Mouse (Mus musculus): ENCODE results near the gene Eif2b3. TPM values are rescaled to one million over a fixed set of nuclear protein-coding genes. Genes with fewer than 3 reads are reported as not detected.

The Eif2b3 gene
- total and polyA plus RNA-seq, 2 experiments from 2014 or later: 20.7 to 57.5 TPM

DNA sequence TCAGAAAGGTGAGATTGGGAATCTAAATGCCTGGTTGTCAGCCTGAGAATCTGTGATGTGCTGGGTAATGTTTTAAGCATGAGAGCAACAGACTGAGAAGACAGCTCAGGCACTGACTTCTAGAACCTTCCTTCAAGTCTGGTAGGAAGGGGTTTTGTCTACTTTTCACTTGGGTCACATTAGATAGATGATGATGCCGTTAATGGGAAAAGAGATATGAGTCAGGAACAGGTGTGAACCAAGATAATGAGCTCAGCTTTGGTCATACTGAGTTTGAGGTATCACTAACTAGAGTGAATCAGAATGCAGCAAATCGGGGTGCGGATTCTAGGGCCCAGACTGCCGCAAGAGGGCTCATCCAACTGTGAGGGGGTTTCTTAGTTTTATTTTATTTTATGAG lies 4.3 kb downstream of the Eif2b3 start:
- H3K9ac ChIP-seq (replicated peaks; ENCODE audit: low read length, poor library complexity, severe bottlenecking): no peak overlapping the region
- H3K4me2 ChIP-seq (ENCODE audit: low read depth, low read length, poor library complexity, severe bottlenecking): no peak overlapping the region
- ATAC-seq (ENCODE audit: low FRiP score) (no peak), DNase-seq (ENCODE audit: low spot score) (no peak)
- no peak for TF ChIP-seq CTCF (IDR thresholded peaks at IDR 0.05)
- no peaks in the 10 kb centered on the region for H3K9me3 ChIP-seq (ENCODE audit: low read length)
- no peak overlapping the region for H3K27ac ChIP-seq (ENCODE audit: low read depth, low read length)
- H3K4me3 ChIP-seq (ENCODE audit: low read depth, low read length): no peak overlapping the region
- 98% methylated on average over 4 of the region's 4 CpGs for WGBS
- H3K36me3 ChIP-seq (ENCODE audit: insufficient read depth, low read length): peaks cover 15% of the 10 kb centered on the region
- 0 out of 2 replicates have a peak, but pooled peaks cover 7% of the 10 kb centered on the region for H3K4me1 ChIP-seq (ENCODE audit: insufficient read depth, low read length)
- no peaks in the 10 kb centered on the region for H3K27me3 ChIP-seq (ENCODE audit: insufficient read depth, low read length)

DNA sequence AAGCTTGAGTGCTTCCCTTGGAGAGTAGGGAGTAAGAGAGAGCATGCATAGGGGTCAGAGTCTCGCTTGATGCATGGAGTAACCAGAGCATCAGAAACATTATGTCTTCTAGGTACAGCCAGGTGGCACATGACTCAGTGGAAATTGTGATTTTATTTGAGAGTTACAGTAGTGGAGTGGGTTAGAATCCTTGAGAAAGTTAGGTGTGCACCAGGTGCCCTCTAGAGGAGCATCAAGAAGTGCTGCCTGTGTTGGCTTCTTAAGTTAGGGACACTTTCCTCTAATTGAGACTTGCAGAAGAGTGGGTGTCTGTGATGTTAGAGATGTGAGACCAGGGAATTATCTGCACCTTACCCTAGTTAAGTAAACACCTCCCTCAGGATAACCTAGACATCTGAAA lies 11.9 kb downstream of the Eif2b3 start:
- Histone ChIP-seq H3K4me2 (ENCODE audit: low read depth, low read length, poor library complexity, severe bottlenecking) (no peak overlapping the region), H3K4me3 (ENCODE audit: low read depth, low read length) (no peak overlapping the region), H3K27me3 (ENCODE audit: insufficient read depth, low read length) (no peaks in the 10 kb centered on the region), H3K9me3 (ENCODE audit: low read length) (no peaks in the 10 kb centered on the region), H3K4me1 (ENCODE audit: insufficient read depth, low read length) (no peaks in the 10 kb centered on the region), H3K36me3 (ENCODE audit: insufficient read depth, low read length) (peaks cover 8% of the 10 kb centered on the region), H3K9ac (replicated peaks; ENCODE audit: low read length, poor library complexity, severe bottlenecking) (no peak overlapping the region), H3K27ac (ENCODE audit: low read depth, low read length) (no peak overlapping the region)
- peak; percentile 48 for TF ChIP-seq CTCF (IDR thresholded peaks at IDR 0.05)
- DNase-seq (ENCODE audit: low spot score) (peak; percentile 9), ATAC-seq (ENCODE audit: low FRiP score) (no peak)
- WGBS: 100% methylated on average over 1 of the region's 1 CpGs

DNA sequence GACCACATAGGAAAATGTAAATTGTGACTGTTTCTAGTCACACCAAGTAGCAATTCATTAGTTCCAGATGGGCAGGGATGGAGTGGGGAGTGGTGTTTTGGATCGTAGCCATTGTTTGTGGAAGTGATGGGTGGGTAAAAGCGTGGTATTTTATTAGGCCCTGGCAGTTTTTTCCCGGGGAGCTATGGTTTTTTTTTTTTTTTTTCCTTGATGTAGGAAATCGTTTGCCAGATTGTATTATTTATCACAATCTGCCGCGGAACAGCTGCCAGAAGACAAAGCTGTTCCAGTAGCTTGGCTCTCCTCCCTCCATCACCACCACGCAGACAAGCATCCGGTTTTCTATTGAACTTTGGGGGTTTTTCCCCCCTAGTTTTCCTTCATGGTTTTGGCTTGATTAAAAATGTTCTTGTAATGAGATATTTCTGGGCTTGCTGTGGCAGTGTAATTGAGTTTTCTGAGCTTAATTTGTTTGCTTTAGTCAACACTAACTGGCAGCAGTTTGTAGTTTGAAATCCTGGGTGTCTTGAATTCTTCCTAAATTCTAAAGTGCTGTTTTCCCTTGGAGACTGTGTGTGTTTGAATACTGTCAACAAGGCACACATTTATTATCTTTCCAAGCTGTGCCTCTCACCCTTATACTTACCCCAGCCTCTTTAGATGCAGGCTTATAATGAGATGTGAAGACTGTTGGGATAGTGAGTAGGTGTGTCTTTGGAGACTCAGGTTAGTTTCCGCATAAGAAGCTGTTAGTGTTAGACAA lies 20.9 kb downstream of the Eif2b3 start:
- Histone ChIP-seq H3K4me2 (ENCODE audit: low read depth, low read length, poor library complexity, severe bottlenecking) (no peak overlapping the region), H3K9ac (replicated peaks; ENCODE audit: low read length, poor library complexity, severe bottlenecking) (no peak overlapping the region), H3K36me3 (ENCODE audit: insufficient read depth, low read length) (peaks cover 2% of the 10 kb centered on the region; the same call in 1 of the 2 replicates), H3K27me3 (ENCODE audit: insufficient read depth, low read length) (no peaks in the 10 kb centered on the region), H3K27ac (ENCODE audit: low read depth, low read length) (no peak overlapping the region), H3K9me3 (ENCODE audit: low read length) (no peaks in the 10 kb centered on the region), H3K4me3 (ENCODE audit: low read depth, low read length) (no peak overlapping the region), H3K4me1 (ENCODE audit: insufficient read depth, low read length) (no peaks in the 10 kb centered on the region)
- ATAC-seq (ENCODE audit: low FRiP score) (no peak), DNase-seq (ENCODE audit: low spot score) (peak; percentile 75)
- WGBS: 24% methylated on average over 9 of the region's 9 CpGs
- TF ChIP-seq CTCF (IDR thresholded peaks at IDR 0.05): no peak

DNA sequence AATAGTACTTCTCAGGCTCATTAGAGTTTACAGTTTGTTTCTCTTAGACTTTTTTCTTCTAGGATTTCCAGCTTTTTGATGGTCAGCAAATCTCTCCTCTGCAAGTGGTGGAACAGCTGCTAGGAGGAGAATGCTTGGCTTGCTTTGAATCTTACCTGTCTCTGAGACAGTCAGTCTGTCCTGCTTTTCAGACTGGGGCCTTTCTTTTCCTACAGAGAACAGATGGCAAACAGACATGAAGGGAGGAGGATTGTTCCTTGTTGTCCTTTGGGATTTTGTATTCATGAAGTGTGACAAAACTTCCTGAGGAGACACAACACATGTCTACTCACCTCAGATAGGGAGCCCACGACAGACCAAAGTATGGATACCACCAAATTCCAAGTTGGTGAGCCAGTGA lies 21.6 kb downstream of the Eif2b3 start:
- ATAC-seq (ENCODE audit: low FRiP score) (no peak), DNase-seq (ENCODE audit: low spot score) (peak; percentile 4)
- no peak overlapping the region for H3K9ac ChIP-seq (replicated peaks; ENCODE audit: low read length, poor library complexity, severe bottlenecking)

DNA sequence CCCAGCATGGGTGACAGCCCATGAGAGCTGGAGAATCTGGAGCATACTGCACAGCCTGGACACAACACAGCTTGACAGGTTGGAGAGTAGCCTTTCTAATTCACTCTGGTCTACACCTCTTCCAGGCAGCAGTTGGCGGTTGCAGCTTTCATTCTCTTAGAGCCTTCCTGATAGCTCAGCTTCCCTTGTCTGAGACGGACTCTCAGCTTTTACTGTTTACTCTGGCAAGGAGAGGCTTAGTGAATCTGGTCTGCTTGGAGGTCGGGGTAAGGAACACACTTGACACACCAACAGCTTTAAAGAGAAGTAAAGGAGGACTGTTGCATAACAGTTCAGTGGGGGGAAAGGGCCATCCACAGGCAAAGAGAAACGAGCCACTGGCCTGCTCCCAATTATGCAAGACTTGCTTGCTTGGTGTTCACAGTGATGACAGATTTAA lies 22.1 kb downstream of the Eif2b3 start:
- Histone ChIP-seq H3K9ac (replicated peaks; ENCODE audit: low read length, poor library complexity, severe bottlenecking) (no peak overlapping the region), H3K27ac (ENCODE audit: low read depth, low read length) (no peak overlapping the region), H3K4me1 (ENCODE audit: insufficient read depth, low read length) (no peaks in the 10 kb centered on the region), H3K4me3 (ENCODE audit: low read depth, low read length) (no peak overlapping the region), H3K27me3 (ENCODE audit: insufficient read depth, low read length) (no peaks in the 10 kb centered on the region), H3K4me2 (ENCODE audit: low read depth, low read length, poor library complexity, severe bottlenecking) (no peak overlapping the region), H3K9me3 (ENCODE audit: low read length) (no peaks in the 10 kb centered on the region), H3K36me3 (ENCODE audit: insufficient read depth, low read length) (no peaks in the 10 kb centered on the region)
- TF ChIP-seq CTCF (IDR thresholded peaks at IDR 0.05): no peak
- WGBS: 59% methylated on average over 4 of the region's 4 CpGs
- DNase-seq (ENCODE audit: low spot score): peak; percentile 22
- ATAC-seq (ENCODE audit: low FRiP score): no peak

More for the DNA sequence above, 21.6 kb downstream of the Eif2b3 start:
- no peak overlapping the region for H3K27ac ChIP-seq (ENCODE audit: low read depth, low read length)
- H3K4me1 ChIP-seq (ENCODE audit: insufficient read depth, low read length): no peaks in the 10 kb centered on the region
- no peaks in the 10 kb centered on the region for H3K27me3 ChIP-seq (ENCODE audit: insufficient read depth, low read length)
- WGBS: 49% methylated on average over 1 of the region's 1 CpGs
- TF ChIP-seq CTCF (IDR thresholded peaks at IDR 0.05): no peak
- no peaks in the 10 kb centered on the region for H3K9me3 ChIP-seq (ENCODE audit: low read length)
- no peak overlapping the region for H3K4me3 ChIP-seq (ENCODE audit: low read depth, low read length)
- no peaks in the 10 kb centered on the region for H3K36me3 ChIP-seq (ENCODE audit: insufficient read depth, low read length)
- no peak overlapping the region for H3K4me2 ChIP-seq (ENCODE audit: low read depth, low read length, poor library complexity, severe bottlenecking)

DNA sequence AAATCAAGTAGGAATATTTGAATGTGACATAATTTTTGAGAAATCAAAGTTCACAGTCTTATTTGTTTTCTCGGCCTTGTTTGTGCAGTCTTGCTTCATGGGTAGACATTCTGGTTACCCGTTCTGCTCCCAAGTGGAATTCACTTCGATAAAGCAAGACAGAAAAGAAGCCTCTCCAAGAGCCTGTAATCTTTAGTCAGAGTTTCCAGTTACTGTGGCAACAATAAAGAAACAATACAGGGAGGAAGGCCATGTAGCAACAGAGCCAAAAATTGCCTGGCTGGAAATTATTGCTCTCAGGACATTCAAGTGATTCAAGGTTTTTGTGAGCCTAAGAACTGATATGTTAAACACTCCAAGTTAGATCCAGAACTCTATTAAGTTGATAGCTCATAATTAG lies 29.6 kb downstream of the Eif2b3 start:
- no peak overlapping the region for H3K27ac ChIP-seq (ENCODE audit: low read depth, low read length)
- no peaks in the 10 kb centered on the region for H3K9me3 ChIP-seq (ENCODE audit: low read length)
- no peak overlapping the region for H3K4me2 ChIP-seq (ENCODE audit: low read depth, low read length, poor library complexity, severe bottlenecking)
- H3K4me3 ChIP-seq (ENCODE audit: low read depth, low read length): no peak overlapping the region
- no peak for TF ChIP-seq CTCF (IDR thresholded peaks at IDR 0.05)
- WGBS: 70% methylated on average over 3 of the region's 3 CpGs
- H3K9ac ChIP-seq (replicated peaks; ENCODE audit: low read length, poor library complexity, severe bottlenecking): no peak overlapping the region
- H3K4me1 ChIP-seq (ENCODE audit: insufficient read depth, low read length): no peaks in the 10 kb centered on the region
- no peak for ATAC-seq (ENCODE audit: low FRiP score)
- no peaks in the 10 kb centered on the region for H3K27me3 ChIP-seq (ENCODE audit: insufficient read depth, low read length)
- peak; percentile 5 for DNase-seq (ENCODE audit: low spot score)
- 0 out of 2 replicates have a peak, but pooled peaks cover 3% of the 10 kb centered on the region for H3K36me3 ChIP-seq (ENCODE audit: insufficient read depth, low read length)
